Mouse (Mus musculus) limb, embryonic 12.5 days (tissue): ENCODE results near the gene Spint5. TPM values are rescaled to one million over a fixed set of nuclear protein-coding genes. Genes with fewer than 3 reads are reported as not detected.

ENCODE experiments used
- ATAC-seq: fragments of 200-750 bp; cut with Nextera tagmentation; 2 replicates; pipeline ENCODE4 v1.8.0; 2017; ENCODE audit warnings: low read depth, moderate TSS enrichment; ENCODE audit not compliant: insufficient number of reproducible peaks, insufficient read depth, low FRiP score, low TSS enrichment
- H3K27ac ChIP-seq: fragments of 300-500 bp; sonication (generic); 2 replicates; pipeline ENCODE4 v1.5.1; 2016; ENCODE audit warnings: mild to moderate bottlenecking, moderate library complexity
- H3K27me3 ChIP-seq: fragments of 300-500 bp; sonication (generic); 2 replicates; pipeline ENCODE4 v1.6.1; 2016; ENCODE audit warnings: mild to moderate bottlenecking, moderate library complexity
- H3K36me3 ChIP-seq: fragments of 300-500 bp; sonication (generic); 2 replicates; pipeline ENCODE4 v1.6.1; 2016; ENCODE audit warnings: mild to moderate bottlenecking, moderate library complexity
- H3K4me1 ChIP-seq: fragments of 300-500 bp; sonication (generic); replicated peaks from 2 replicates; pipeline ENCODE4 v1.6.1; 2016
- H3K4me2 ChIP-seq: fragments of 300-500 bp; sonication (generic); 2 replicates; pipeline ENCODE4 v1.6.1; 2016; ENCODE audit warnings: mild to moderate bottlenecking, moderate library complexity
- H3K4me3 ChIP-seq: fragments of 300-500 bp; sonication (generic); replicated peaks from 2 replicates; pipeline ENCODE4 v1.5.1; 2016; ENCODE audit warnings: mild to moderate bottlenecking
- H3K9ac ChIP-seq: fragments of 300-500 bp; sonication (generic); replicated peaks from 2 replicates; pipeline ENCODE4 v1.6.1; 2016; ENCODE audit warnings: mild to moderate bottlenecking, moderate library complexity
- H3K9me3 ChIP-seq: fragments of 300-500 bp; sonication (generic); 2 replicates; pipeline ENCODE4 v1.6.1; 2016; ENCODE audit warnings: mild to moderate bottlenecking, moderate library complexity
- WGBS: fragments of 180-500 bp; shearing (Covaris S2); methylation state at CpG from one replicate; pipeline ENCODE4 v1.1.7; 2016; 5-methylcytosine and 5-hydroxymethylcytosine counted together
- polyA plus RNA-seq: library from polyadenylated mRNA; unstranded; fragments of >200 nt; fragmentation: Nextera tagmentation; extraction: Ambion mirVana; gene quantifications from 2 replicates; pipeline ENCODE4 v1.2.1, GENCODE M21; 2016

Spint5 gene
- polyA plus RNA-seq, 1 experiment from 2014 or later: not detected

GRCm38 (mm10) chr2:164737377-164738090 lies 22.4 kb downstream of the Spint5 start:
- H3K4me2 ChIP-seq: no peak overlapping the region
- H3K4me1 ChIP-seq: peaks cover 4% of the 10 kb centered on the region; the same call in 1 of the 2 replicates
- ATAC-seq: no peak
- H3K9ac ChIP-seq: no peak overlapping the region
- H3K27me3 ChIP-seq: no peaks in the 10 kb centered on the region
- no peak overlapping the region for H3K4me3 ChIP-seq
- 68% methylated on average over 3 of the region's 3 CpGs for WGBS
- no peak overlapping the region for H3K27ac ChIP-seq
- H3K9me3 ChIP-seq: no peaks in the 10 kb centered on the region
- H3K36me3 ChIP-seq: no peaks in the 10 kb centered on the region

- 43% methylated on average over 7 of the region's 7 CpGs for WGBS
- Histone ChIP-seq H3K4me1 (peaks cover 4% of the 10 kb centered on the region; the same call in 1 of the 2 replicates), H3K4me3 (no peak overlapping the region), H3K27ac (no peak overlapping the region), H3K4me2 (no peak overlapping the region), H3K27me3 (no peaks in the 10 kb centered on the region), H3K36me3 (no peaks in the 10 kb centered on the region), H3K9ac (no peak overlapping the region), H3K9me3 (no peaks in the 10 kb centered on the region)
- no peak for ATAC-seq
These were observed 24.8 kb downstream of the Spint5 start for GRCm38 (mm10) chr2:164739876-164740275.

- peak overlapping the region; percentile 90 for H3K4me2 ChIP-seq
- H3K9me3 ChIP-seq: no peaks in the 10 kb centered on the region
- H3K4me3 ChIP-seq: peak overlapping the region; percentile 94
- no peak for ATAC-seq
- peaks cover 19% of the 10 kb centered on the region for H3K4me1 ChIP-seq
- H3K27me3 ChIP-seq: no peaks in the 10 kb centered on the region
- peak overlapping the region; percentile 91; the same call in 1 of the 2 replicates for H3K9ac ChIP-seq
- 68% methylated on average over 13 of the region's 13 CpGs for WGBS
- H3K36me3 ChIP-seq: peaks cover 26% of the 10 kb centered on the region
- H3K27ac ChIP-seq: no peak overlapping the region
These were observed 29.9 kb downstream of the Spint5 start for GRCm38 (mm10) chr2:164744987-164745386.

GRCm38 (mm10) chr2:164745843-164746479 lies 30.9 kb downstream of the Spint5 start, which contains the start of the genes Wfdc3 and Dnttip1:
Gene Wfdc3 (minus strand): TSS chr2:164745931.
Gene Dnttip1 (plus strand): TSS chr2:164745983.
- H3K4me1 ChIP-seq: peaks cover 19% of the 10 kb centered on the region
- WGBS: under 1% methylated on average over 70 of the region's 70 CpGs
- no peaks in the 10 kb centered on the region for H3K9me3 ChIP-seq
- peak within 1 kb of the TSS; percentile 94 for H3K4me3 ChIP-seq
- no peaks in the 10 kb centered on the region for H3K27me3 ChIP-seq
- peak within 1 kb of the TSS; percentile 66; the same call in 1 of the 2 replicates for H3K27ac ChIP-seq
- peak; percentile 75 for ATAC-seq
- H3K9ac ChIP-seq: peak within 1 kb of the TSS; percentile 91
- peaks cover 36% of the 10 kb centered on the region for H3K36me3 ChIP-seq
- H3K4me2 ChIP-seq: peak within 1 kb of the TSS; percentile 90

GRCm38 (mm10) chr2:164746693-164747092 lies 31.6 kb downstream of the Spint5 start:
- ATAC-seq: no peak
- WGBS: 55% methylated on average over 8 of the region's 8 CpGs

GRCm38 (mm10) chr2:164748191-164748590 lies 33.1 kb downstream of the Spint5 start:
- Histone ChIP-seq H3K9me3 (no peaks in the 10 kb centered on the region), H3K27me3 (no peaks in the 10 kb centered on the region), H3K36me3 (peaks cover 58% of the 10 kb centered on the region), H3K4me2 (no peak overlapping the region), H3K9ac (no peak overlapping the region), H3K4me3 (no peak overlapping the region), H3K4me1 (peaks cover 19% of the 10 kb centered on the region), H3K27ac (no peak overlapping the region)
- 86% methylated on average over 4 of the region's 4 CpGs for WGBS
- no peak for ATAC-seq

More at GRCm38 (mm10) chr2:164746693-164747092, 31.6 kb downstream of the Spint5 start:
- Histone ChIP-seq H3K4me1 (peaks cover 19% of the 10 kb centered on the region), H3K9ac (peak overlapping the region; percentile 91), H3K36me3 (peaks cover 43% of the 10 kb centered on the region), H3K9me3 (no peaks in the 10 kb centered on the region), H3K27ac (no peak overlapping the region), H3K27me3 (no peaks in the 10 kb centered on the region), H3K4me3 (peak overlapping the region; percentile 94), H3K4me2 (peak overlapping the region; percentile 90)

GRCm38 (mm10) chr2:164748991-164749390 lies 33.9 kb downstream of the Spint5 start:
- Histone ChIP-seq H3K4me1 (peaks cover 19% of the 10 kb centered on the region), H3K4me2 (no peak overlapping the region), H3K27me3 (no peaks in the 10 kb centered on the region), H3K9me3 (no peaks in the 10 kb centered on the region), H3K27ac (no peak overlapping the region), H3K36me3 (peaks cover 66% of the 10 kb centered on the region), H3K9ac (no peak overlapping the region), H3K4me3 (no peak overlapping the region)
- no peak for ATAC-seq
- 92% methylated on average over 6 of the region's 6 CpGs for WGBS

GRCm38 (mm10) chr2:164752454-164752853 lies 37.3 kb downstream of the Spint5 start:
- H3K4me2 ChIP-seq: no peak overlapping the region
- H3K27ac ChIP-seq: no peak overlapping the region
- 0 out of 2 replicates have a peak, but pooled peaks cover 3% of the 10 kb centered on the region for H3K4me1 ChIP-seq
- no peak for ATAC-seq
- no peak overlapping the region for H3K4me3 ChIP-seq
- H3K36me3 ChIP-seq: peaks cover 97% of the 10 kb centered on the region
- H3K27me3 ChIP-seq: no peaks in the 10 kb centered on the region
- H3K9me3 ChIP-seq: no peaks in the 10 kb centered on the region
- WGBS: 94% methylated on average over 2 of the region's 2 CpGs
- H3K9ac ChIP-seq: no peak overlapping the region

GRCm38 (mm10) chr2:164754105-164754504 lies 39.0 kb downstream of the Spint5 start:
- Histone ChIP-seq H3K4me1 (no peaks in the 10 kb centered on the region), H3K36me3 (peaks cover 97% of the 10 kb centered on the region), H3K9me3 (no peaks in the 10 kb centered on the region), H3K27ac (no peak overlapping the region), H3K4me2 (no peak overlapping the region), H3K4me3 (no peak overlapping the region), H3K9ac (no peak overlapping the region), H3K27me3 (no peaks in the 10 kb centered on the region)
- 87% methylated on average over 11 of the region's 11 CpGs for WGBS
- no peak for ATAC-seq

- Histone ChIP-seq H3K4me3 (no peak overlapping the region), H3K27ac (no peak overlapping the region), H3K9me3 (no peaks in the 10 kb centered on the region), H3K4me2 (no peak overlapping the region), H3K36me3 (peaks cover 99% of the 10 kb centered on the region), H3K9ac (no peak overlapping the region), H3K4me1 (no peaks in the 10 kb centered on the region), H3K27me3 (no peaks in the 10 kb centered on the region)
- WGBS: 83% methylated on average over 2 of the region's 2 CpGs
- no peak for ATAC-seq
These were observed 39.7 kb downstream of the Spint5 start for GRCm38 (mm10) chr2:164754800-164755199.

- no peak overlapping the region for H3K27ac ChIP-seq
- WGBS: 87% methylated on average over 11 of the region's 11 CpGs
- no peaks in the 10 kb centered on the region for H3K4me1 ChIP-seq
- no peak overlapping the region for H3K4me2 ChIP-seq
- H3K4me3 ChIP-seq: no peak overlapping the region
- no peak overlapping the region for H3K9ac ChIP-seq
- H3K27me3 ChIP-seq: no peaks in the 10 kb centered on the region
- H3K9me3 ChIP-seq: no peaks in the 10 kb centered on the region
- peaks cover 99% of the 10 kb centered on the region for H3K36me3 ChIP-seq
- ATAC-seq: no peak
These were observed 42.7 kb downstream of the Spint5 start for GRCm38 (mm10) chr2:164757841-164758240.
